Mouse (Mus musculus) kidney, postnatal 0 days (tissue): ENCODE measurements at regions not wholly inside any gene's neighbourhood (a gene's known extent, or its start where the extent isn't known, plus 50 kb on each side); places are given as distances from the start of the nearest gene placed in this dataset.
A peak's percentile ranks its signal among the peaks of the same experiment; 100 is the strongest.
"Not testable (repeated sequence)": the region's sequence is repeated elsewhere in the genome, so short reads cannot be mapped to it uniquely, and the experiment has no call there.

ENCODE experiments used
- ATAC-seq: fragments of 200-750 bp; cut with Nextera tagmentation; replicated peaks from 2 replicates; pipeline ENCODE4 v1.8.0; 2017; ENCODE audit warnings: low read depth, moderate number of reproducible peaks, moderate TSS enrichment, moderate library complexity; ENCODE audit not compliant: low FRiP score
- DNase-seq: peaks from one replicate; pipeline ENCODE4 v3.0.0-alpha.2; 2016; ENCODE audit warnings: low spot score
- H3K27ac ChIP-seq: fragments of 300-500 bp; sonication (generic); 2 replicates; pipeline ENCODE4 v1.5.1; 2014; ENCODE audit warnings: mild to moderate bottlenecking
- H3K27me3 ChIP-seq: fragments of 300-500 bp; sonication (generic); 2 replicates; pipeline ENCODE4 v1.6.1; 2014; ENCODE audit warnings: low read length, mixed read lengths; ENCODE audit not compliant: insufficient read depth
- H3K36me3 ChIP-seq: fragments of 300-500 bp; sonication (generic); 2 replicates; pipeline ENCODE4 v1.6.1; 2014; ENCODE audit warnings: low read length, mixed read lengths; ENCODE audit not compliant: insufficient read depth
- H3K4me1 ChIP-seq: fragments of 300-500 bp; sonication (generic); replicated peaks from 2 replicates; pipeline ENCODE4 v1.6.1; 2014; ENCODE audit warnings: antibody characterized with exemption, low read length, mixed read lengths; ENCODE audit not compliant: insufficient read depth
- H3K4me2 ChIP-seq: fragments of 300-500 bp; sonication (generic); 2 replicates; pipeline ENCODE4 v1.6.1; 2014; ENCODE audit warnings: mild to moderate bottlenecking, low read length, moderate library complexity, mixed read lengths
- H3K4me3 ChIP-seq: fragments of 300-500 bp; sonication (generic); replicated peaks from 2 replicates; pipeline ENCODE4 v1.5.1; 2014; ENCODE audit warnings: low read depth, low read length
- H3K9ac ChIP-seq: fragments of 300-500 bp; sonication (generic); 2 replicates; pipeline ENCODE4 v1.6.1; 2014; ENCODE audit warnings: low read depth, low read length
- H3K9me3 ChIP-seq: fragments of 300-500 bp; sonication (generic); replicated peaks from 2 replicates; pipeline ENCODE4 v1.6.1; 2016; ENCODE audit warnings: low read length, inconsistent platforms, mixed read lengths
- CTCF ChIP-seq: IDR thresholded peaks from 2 replicates; pipeline ENCODE4 v1.5.1; 2016; ENCODE audit warnings: antibody characterized with exemption, low read depth, mild to moderate bottlenecking, moderate library complexity
- WGBS: fragments of 180-500 bp; shearing (Covaris S2); extraction: QIAGEN DNeasy Blood & Tissue Kit; methylation state at CpG from one replicate; pipeline ENCODE4 v1.1.7; 2014; 5-methylcytosine and 5-hydroxymethylcytosine counted together

DNA sequence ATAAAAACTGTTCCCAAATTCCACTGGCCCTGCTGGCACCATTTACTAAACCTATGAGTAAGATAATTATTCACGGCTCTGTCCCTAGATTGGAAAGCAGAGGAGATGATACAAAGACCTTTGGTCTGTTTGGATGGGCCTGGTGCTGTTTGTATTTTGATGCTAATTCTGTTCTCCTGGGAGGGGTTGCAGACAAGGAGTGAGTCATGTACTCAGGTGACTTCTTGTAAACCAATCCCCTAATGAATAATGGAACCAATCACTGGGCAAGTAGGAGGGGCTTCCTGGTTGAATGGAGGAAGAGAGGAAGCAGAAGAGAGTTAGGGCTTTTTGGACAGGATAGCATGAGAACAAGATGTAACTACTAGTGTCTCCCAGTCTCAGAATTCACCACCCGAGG, 130.0 kb upstream of the Gm9972 start:
- H3K27ac ChIP-seq, result no peak overlapping the region
- H3K36me3 ChIP-seq, result no peaks in the 10 kb centered on the region
- no peak overlapping the region for H3K4me2 ChIP-seq
- no peak overlapping the region for H3K4me3 ChIP-seq
- 92% methylated on average over 2 of the region's 2 CpGs for WGBS
- no peak for TF ChIP-seq CTCF
- H3K4me1 ChIP-seq, result no peaks in the 10 kb centered on the region
- ATAC-seq (no peak), DNase-seq (no peak)
- H3K9ac ChIP-seq, result no peak overlapping the region
- H3K27me3 ChIP-seq, result no peaks in the 10 kb centered on the region
- H3K9me3 ChIP-seq, result no peaks in the 10 kb centered on the region

DNA sequence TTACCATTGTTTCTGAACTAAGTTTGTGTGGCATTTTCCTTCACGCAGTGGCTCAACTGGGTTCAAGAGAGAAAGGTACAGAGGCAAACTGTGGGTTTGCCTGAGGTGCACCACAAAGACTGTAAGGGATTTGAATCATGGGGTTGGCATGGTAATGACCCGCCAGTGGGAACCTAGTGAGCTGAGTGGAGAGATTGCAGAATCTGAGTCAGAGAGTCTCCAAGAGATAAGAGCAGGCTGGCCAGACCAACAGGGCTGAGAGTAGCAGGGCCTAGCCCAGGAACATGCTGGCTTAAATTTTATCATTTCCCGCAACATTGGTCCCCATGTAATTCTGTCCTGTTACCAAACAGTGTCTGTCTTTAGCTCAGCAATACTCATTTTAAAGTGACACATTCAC, 129.5 kb upstream of the Gm9972 start:
- Histone ChIP-seq H3K27ac (no peak overlapping the region), H3K4me2 (no peak overlapping the region), H3K27me3 (no peaks in the 10 kb centered on the region), H3K36me3 (no peaks in the 10 kb centered on the region), H3K4me1 (no peaks in the 10 kb centered on the region), H3K9ac (no peak overlapping the region), H3K9me3 (no peaks in the 10 kb centered on the region), H3K4me3 (no peak overlapping the region)
- 85% methylated on average over 3 of the region's 3 CpGs for WGBS
- ATAC-seq, result no peak
- DNase-seq, result no peak
- no peak for TF ChIP-seq CTCF

DNA sequence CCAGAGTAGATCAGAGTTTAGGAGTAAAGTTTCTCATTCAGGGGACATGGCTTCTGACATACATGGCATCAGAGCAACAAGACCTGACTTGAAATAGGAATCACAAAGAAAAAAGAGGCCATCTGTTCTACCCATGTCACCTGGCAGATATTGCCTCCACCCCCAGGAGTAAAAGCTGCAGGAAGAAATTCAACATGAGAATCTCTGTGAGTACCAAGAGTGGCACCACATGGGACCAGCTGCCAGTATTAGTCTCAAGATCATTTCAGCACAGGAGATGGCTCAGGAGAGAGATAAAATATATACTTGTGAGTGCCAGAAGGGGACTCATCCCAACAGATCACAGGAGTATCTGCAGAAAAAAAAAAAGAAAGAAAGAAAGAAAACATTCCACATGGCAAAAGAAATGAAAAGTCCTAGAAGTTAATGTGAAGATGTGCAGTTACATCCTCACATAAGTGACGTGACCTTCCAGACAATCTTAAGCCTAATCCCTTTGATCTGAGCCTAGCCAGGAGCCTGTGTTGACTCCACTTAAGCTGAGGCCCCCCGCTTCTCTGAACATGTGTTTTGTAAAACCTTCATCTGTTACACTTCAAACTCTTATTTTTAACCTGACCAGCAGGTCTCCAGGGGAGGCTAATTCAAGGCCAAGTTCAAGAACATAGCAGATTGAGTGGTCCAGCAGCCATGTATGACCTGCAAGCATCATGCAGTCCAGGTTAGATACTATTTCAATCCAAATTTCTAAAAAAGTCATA, 118.9 kb upstream of the Gm9972 start:
- H3K9me3 ChIP-seq, result no peaks in the 10 kb centered on the region
- H3K27me3 ChIP-seq, result no peaks in the 10 kb centered on the region
- H3K4me1 ChIP-seq, result no peaks in the 10 kb centered on the region
- no peak for TF ChIP-seq CTCF
- H3K27ac ChIP-seq, result no peak overlapping the region
- 80% methylated on average over 2 of the region's 2 CpGs for WGBS
- H3K9ac ChIP-seq, result no peak overlapping the region
- H3K4me2 ChIP-seq, result no peak overlapping the region
- H3K36me3 ChIP-seq, result no peaks in the 10 kb centered on the region
- H3K4me3 ChIP-seq, result no peak overlapping the region
- no peak for ATAC-seq
- no peak for DNase-seq

DNA sequence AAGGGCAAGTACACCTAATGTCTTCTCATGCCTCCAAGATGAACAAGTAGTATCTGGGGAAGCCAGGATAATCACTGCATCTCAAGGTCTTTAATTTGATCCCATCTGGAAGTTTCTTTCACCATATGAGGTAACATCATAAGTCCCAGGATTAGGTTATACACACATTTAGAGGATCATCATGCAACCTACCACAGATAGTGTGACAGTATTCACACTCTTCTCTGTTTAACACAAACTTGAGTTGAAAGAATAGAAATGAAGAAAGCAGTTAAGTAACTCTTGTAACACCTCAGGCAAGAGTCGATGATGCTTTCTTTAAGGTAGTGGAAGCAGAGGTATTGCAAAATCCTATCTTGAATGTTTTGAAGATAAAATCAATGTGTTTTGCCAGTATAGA, 116.3 kb upstream of the Gm9972 start:
- Histone ChIP-seq H3K9me3 (no peaks in the 10 kb centered on the region), H3K4me1 (no peaks in the 10 kb centered on the region), H3K27me3 (no peaks in the 10 kb centered on the region), H3K27ac (no peak overlapping the region), H3K4me2 (no peak overlapping the region), H3K9ac (no peak overlapping the region), H3K36me3 (no peaks in the 10 kb centered on the region), H3K4me3 (no peak overlapping the region)
- no peak for TF ChIP-seq CTCF
- ATAC-seq, result no peak
- WGBS, result 96% methylated on average over 1 of the region's 1 CpGs
- DNase-seq, result no peak

DNA sequence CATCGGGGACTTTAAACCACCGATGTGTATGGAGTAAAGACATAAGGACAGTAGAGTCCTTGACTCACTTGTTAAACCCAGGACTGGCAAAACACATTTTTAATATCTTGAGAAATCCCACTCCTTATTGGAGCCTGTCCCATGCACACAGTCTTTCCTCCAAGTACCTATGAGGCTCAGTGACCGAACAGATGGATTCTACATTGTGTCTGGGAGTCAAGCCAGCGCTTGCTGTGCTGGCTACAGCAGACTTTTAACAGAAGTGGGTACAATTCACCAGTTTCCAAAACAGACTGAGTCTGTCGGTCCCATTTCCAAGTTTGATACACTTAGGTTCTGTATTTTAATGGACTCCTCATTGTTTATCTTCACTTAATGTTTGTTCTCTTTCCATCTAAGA, 108.4 kb upstream of the Gm9972 start:
- Histone ChIP-seq H3K9me3 (no peaks in the 10 kb centered on the region), H3K4me3 (no peak overlapping the region), H3K4me1 (no peaks in the 10 kb centered on the region), H3K36me3 (no peaks in the 10 kb centered on the region), H3K9ac (no peak overlapping the region), H3K27me3 (no peaks in the 10 kb centered on the region), H3K4me2 (no peak overlapping the region), H3K27ac (no peak overlapping the region)
- DNase-seq (no peak), ATAC-seq (no peak)
- no peak for TF ChIP-seq CTCF
- 80% methylated on average over 5 of the region's 5 CpGs for WGBS

DNA sequence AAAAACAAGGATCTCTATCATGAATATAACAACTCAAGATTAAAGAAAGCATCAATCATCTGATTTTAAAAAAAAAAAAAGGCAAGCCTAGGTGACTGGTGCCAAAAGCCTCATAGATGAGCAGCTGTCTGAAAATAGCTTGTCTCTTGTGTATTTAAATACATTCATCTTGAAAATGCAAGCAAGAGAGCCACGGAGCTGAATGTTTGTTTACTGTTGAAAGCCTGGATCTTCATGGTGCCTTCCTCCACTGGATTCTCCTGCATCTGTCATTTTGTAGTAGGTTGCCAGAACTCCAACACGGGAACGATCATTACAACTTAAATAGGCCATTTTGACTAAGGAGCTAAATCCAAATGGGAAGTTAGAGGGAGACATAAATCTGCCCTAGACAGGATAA, 106.6 kb upstream of the Gm9972 start:
- H3K27ac ChIP-seq, result no peak overlapping the region
- DNase-seq, result no peak
- no peak for ATAC-seq
- no peak overlapping the region for H3K9ac ChIP-seq
- WGBS, result 56% methylated on average over 3 of the region's 3 CpGs
- H3K4me2 ChIP-seq, result no peak overlapping the region
- no peak overlapping the region for H3K4me3 ChIP-seq
- H3K9me3 ChIP-seq, result no peaks in the 10 kb centered on the region
- TF ChIP-seq CTCF, result no peak
- H3K27me3 ChIP-seq, result no peaks in the 10 kb centered on the region
- no peaks in the 10 kb centered on the region for H3K36me3 ChIP-seq
- H3K4me1 ChIP-seq, result no peaks in the 10 kb centered on the region

DNA sequence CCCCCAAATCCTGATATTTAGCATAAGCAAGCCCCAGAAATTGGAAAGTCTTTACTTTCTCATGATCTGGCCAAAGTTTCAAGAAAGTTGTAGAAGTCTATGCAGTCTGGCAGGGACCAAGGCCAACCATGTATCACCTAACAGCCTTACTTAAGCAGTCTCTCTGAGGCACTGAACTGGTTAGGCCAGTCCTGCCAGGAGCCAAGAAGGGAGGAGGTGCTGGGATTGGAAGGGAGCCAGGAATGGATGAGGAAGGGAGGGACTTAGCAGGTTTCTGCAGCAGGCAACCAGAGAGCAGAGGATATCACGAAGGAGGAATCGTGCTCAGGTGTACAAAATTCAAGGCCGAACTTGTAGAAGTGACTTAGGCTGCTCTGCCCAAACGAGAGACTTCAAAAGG, 96.3 kb upstream of the Gm9972 start:
- peak; percentile 23 for DNase-seq
- H3K27me3 ChIP-seq, H3K27ac ChIP-seq, H3K4me3 ChIP-seq, H3K4me2 ChIP-seq, H3K9me3 ChIP-seq, H3K4me1 ChIP-seq, H3K9ac ChIP-seq, H3K36me3 ChIP-seq: not testable (repeated sequence)
- WGBS, result 65% methylated on average over 4 of the region's 4 CpGs
- peak; percentile 86 for ATAC-seq
